ENCODE assay signal across 22 mouse cellular contexts in genomic region chr10:116738533-116738932, GRCm38 (mm10).
"Had no signal": no experiment of that assay in that cellular context is flagged by ENCODE, and none has a peak within 500 bp of the region (broad histone marks: within the 10 kb centered on the region; RNA-seq: fewer than 3 reads in every experiment).

No protein-coding gene starts in this region.

- H3K36me3 ChIP-seq: liver, embryonic 13.5 days; midbrain, embryonic 10.5 days; midbrain, embryonic 13.5 days; neural tube, embryonic 13.5 days; stomach, embryonic 15.5 days had no signal

- DNase-seq: kidney, postnatal 14 days; kidney, postnatal 4 days; layer of hippocampus, adult 9-11 months; layer of hippocampus, postnatal 36 days; liver, embryonic 13.5 days; lung, embryonic 14.5 days; retina, postnatal 1 day; right cerebral cortex, postnatal 25 days; spleen, adult 18-20 months; thymus, adult 18-20 months; thymus, postnatal 36 days had no signal

- H3K9me3 ChIP-seq: liver, embryonic 13.5 days; midbrain, embryonic 10.5 days; midbrain, embryonic 13.5 days; neural tube, embryonic 13.5 days; stomach, embryonic 15.5 days had no signal

- ATAC-seq: lung, postnatal 0 days; midbrain, embryonic 13.5 days; midbrain, embryonic 16.5 days had no signal

- H3K4me3 ChIP-seq: layer of hippocampus, adult 2 months; left cerebral cortex, adult 2 months; liver, embryonic 13.5 days; megakaryocyte, embryonic 14.5 days; midbrain, embryonic 10.5 days; midbrain, embryonic 13.5 days; myocyte; neural tube, embryonic 13.5 days; stomach, embryonic 15.5 days had no signal

- H3K4me1 ChIP-seq: liver, embryonic 13.5 days; megakaryocyte, embryonic 14.5 days; midbrain, embryonic 10.5 days; midbrain, embryonic 13.5 days; neural tube, embryonic 13.5 days; stomach, embryonic 15.5 days had no signal

- H3K4me2 ChIP-seq: liver, embryonic 13.5 days; lung, embryonic 14.5 days; midbrain, embryonic 13.5 days; neural tube, embryonic 13.5 days; stomach, embryonic 15.5 days had no signal

- H3K9ac ChIP-seq: liver, embryonic 13.5 days; lung, embryonic 14.5 days; midbrain, embryonic 13.5 days; neural tube, embryonic 13.5 days; stomach, embryonic 15.5 days had no signal

- H3K27ac ChIP-seq: layer of hippocampus, adult 2 months; left cerebral cortex, adult 2 months; liver, embryonic 13.5 days; macrophage; midbrain, embryonic 10.5 days; midbrain, embryonic 13.5 days; neural tube, embryonic 13.5 days; stomach, embryonic 15.5 days had no signal

- H3K27me3 ChIP-seq: liver, embryonic 13.5 days; megakaryocyte, embryonic 14.5 days; midbrain, embryonic 13.5 days; neural tube, embryonic 13.5 days; stomach, embryonic 15.5 days had no signal
